Mouse (Mus musculus) lung, adult 18-20 months (tissue): Measurements from ENCODE around the gene Fam214a.

ENCODE experiments used
- DNase-seq, 2 experiments: peaks; one replicate each; pipeline ENCODE4 v3.0.0; 2022; ENCODE audit warnings: mixed read lengths in 2 of 2

Gene Fam214a

DNA sequence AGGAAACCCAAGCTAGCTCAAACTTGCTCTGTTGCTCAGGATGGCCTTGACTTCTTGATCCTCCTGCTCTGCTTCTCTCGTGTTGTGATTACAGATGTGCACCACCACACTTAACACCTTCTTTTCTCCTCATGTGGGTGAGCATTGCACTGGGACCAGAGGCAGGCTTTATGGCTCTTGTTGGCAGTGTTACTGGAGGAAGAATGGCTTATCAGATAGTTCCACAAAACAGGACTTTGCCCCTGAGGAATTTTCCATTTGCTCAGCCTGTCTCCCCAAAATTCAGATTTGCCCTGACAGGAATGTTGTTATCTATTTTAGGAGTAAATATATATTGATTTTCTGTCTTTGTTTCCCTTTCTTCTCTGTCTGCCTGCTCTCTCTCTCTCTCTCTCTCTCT, 82.0 kb downstream of the Fam214a start:
- no peak for DNase-seq

DNA sequence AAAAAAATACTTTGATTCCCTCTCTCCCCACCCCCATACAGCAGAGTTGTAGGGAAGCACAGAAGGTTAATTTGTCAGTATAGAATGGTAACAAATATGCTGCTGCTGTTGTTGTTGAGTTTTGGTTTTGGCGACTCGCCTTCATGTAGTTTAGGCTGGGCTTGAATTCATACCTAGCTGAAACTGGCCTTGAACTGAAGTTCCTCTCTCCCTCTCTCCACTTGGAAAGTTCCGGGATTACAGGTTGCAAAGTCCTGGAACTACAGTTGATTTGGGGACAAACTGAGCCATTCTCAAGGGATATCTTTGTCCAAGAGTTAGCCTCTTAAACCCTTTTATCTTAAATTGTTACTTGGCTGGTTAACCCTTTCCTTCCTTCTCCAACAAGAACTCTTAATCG, 83.3 kb downstream of the Fam214a start:
- no peak for DNase-seq

DNA sequence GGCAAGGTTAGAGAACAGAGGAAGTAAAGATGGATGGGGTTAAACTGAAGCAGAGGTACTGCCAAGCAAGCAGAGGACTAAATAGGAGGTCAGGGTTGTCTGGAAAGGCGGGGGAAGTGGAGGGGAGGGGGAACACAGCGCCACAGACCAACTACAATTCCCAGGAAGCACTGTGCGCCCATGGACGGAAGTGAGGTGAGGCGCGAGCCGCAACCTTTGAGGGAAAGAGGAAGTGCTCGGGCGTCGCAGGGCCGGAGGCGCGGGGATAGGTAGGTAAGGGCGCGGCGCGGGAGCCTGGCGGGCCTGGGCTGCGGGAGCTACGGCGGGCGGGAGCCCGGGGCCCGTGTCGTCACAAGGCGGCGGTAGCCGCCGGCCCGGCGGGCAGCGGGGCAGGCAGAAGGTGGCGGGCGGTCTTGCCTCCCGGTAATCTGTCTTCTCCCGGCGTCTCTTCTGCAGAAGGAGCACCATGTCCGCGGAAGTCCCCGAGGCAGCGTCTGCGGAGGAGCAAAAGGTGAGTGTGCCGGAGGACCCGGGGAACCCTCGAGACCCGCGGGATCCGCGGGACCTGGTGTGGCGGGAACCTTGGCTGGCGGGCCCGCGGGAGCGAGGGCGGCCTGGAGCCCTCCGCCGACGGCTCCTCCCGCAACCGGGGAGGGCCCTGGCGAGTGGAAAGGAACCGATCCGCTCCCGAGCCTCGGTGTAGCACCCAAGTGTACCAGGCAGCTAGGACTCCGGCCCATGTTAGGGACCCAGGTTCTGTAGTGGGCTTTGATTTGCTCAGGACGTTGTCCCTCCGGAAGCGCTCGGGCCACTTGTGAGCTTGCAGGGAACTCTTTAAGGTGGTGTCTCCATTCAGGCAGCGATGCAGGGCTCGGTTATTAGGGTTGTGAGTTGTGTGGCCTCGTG, 85.0 kb downstream of the Fam214a start, which contains the start of gene Arpp19:
Arpp19 (plus strand) TSS at position 164 of the 906 bp plus-strand sequence.
- DNase-seq, result peak; percentile 85 to 90

DNA sequence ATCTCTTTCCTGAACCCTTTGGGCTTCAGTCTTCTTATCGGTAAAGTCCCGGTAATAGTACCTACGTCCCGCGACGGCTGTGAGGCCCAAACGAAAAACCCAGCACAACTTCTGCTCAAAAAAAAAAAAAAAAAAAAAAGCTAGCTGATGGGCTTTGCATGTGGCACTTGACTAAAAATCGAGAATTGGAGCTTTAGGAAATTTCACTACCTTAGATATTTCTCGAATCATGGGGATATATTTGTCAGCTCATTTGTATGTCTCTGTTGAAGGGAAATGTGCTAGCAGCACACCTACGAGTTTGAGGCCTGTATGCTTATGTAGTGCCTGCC, 85.6 kb downstream of the Fam214a start:
- no peak for DNase-seq

DNA sequence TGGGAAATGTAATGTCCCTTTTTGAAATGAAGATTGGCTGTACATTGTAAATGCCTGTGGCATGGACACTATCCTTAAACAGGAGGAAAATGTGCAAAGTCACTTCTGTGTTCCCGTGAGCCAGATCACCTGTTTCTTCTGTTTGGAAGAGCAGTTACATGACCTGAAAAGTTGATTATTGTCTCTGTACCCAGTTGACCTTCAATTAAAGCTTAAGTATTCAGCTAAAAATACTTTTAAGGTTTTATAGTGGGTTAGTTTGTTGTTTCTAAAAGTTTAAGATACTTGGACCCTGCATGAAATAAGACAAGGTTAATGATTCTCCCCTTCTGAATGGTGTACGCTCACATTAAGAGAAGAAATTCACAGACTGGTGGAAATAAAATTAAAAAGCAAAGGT, 87.9 kb downstream of the Fam214a start:
- DNase-seq, result no peak

DNA sequence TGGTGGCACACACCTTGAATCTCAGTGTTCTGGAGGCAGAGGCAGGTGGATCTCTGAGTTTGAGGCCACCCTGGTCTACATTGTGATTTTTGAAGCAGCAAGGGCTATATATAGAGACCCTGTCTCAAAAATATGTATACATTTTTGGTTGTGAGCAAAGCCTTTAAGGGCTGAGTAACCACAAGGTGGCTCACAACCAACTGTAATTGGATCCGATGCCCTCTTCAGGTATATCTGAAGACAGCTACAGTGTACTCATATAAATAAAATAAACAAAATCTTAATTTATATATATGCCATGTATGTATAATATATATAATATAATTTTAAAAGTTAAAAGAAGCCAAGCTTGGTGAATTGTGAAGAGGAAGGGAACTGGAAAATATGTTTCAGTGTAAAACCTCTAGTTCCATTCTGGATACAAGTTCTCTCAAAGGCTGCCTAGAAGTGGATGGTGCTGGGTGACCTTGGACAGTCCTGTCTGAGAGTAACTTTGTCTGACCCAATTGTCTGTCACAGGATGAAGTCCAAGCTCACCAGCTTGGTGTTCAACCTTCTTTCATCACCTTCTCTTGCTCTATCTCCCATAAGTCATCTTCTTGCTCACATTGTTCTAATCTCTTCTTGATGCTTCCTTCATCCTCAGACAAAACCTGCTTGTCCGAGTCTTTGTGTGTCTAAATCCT, 89.3 kb downstream of the Fam214a start:
- no peak for DNase-seq

DNA sequence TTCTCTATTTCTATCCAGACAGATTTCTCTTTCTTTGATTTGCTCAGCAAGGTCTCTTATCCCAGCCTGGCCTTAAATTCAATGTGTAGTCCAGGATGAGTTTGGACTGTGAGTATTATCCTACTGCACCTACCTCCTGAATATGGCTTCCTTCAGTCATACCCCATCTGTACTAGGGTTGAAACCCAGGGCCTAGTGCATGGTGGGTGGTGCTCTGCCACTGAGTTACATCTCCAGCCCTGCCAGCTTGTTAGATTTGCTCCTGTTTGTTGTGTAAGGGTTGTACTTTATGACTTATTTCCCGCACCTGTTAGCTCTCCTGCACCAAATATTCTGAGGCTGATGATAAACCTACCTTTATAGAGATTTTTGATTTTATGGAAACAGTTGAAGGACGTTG, 90.5 kb downstream of the Fam214a start:
- DNase-seq, result no peak

DNA sequence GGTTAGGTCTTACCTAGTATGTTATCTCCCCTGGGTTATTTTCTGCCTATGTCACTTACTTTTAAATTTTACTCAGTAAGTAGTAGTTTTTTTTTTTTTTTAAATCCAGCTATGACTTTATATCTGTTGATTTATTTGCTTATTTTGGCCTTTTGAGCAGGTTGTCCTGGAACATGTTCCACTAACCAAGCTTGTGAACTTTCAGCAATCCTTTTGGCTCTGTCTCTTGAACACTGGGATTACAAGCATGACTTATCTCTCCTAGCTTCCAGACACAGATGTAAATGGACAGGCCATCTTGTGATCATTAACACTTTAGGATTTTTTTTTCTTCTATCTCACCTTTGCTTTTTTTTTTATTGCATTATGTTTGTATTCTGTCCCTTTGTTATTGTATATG, 94.4 kb downstream of the Fam214a start:
- no peak for DNase-seq

DNA sequence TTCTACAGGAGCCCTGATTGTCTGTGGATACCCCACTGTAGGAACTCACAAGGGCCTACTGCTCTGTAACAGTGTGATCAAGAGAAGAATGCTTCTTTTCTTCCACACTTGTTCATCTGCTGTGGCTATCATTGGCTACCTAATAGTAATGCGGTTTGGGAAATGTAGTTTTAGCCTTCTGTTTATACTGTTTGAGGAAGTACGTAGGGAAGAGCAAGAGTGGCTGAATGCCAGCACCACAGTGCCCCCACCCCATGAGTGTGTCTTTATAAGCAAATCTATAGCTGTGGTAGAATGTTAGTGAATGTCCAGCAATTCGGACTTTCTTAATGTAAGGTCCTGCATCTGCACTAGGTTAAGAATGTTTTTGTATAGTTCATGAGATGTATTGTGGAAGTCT, 96.4 kb downstream of the Fam214a start:
- peak; percentile 31 to 49 for DNase-seq

DNA sequence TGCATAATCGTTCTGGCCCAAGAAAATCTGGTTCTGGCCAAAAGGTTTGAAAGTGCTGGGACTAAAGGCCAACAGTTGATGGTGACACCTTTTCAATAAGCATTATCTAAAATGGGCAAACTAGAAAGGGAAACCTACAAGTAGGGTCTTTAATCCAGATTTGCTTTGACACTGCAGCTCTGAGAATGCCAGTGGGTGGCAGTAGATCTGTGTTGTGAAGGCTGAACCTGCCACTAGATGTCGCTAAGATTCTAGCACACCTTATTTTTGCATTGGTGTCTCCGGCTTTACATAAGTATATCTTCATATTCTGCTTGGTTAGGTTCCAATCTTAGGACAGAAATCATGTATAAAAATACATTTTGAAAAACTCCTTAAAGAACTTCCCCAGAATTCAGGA, 97.3 kb downstream of the Fam214a start:
- DNase-seq, result peak; percentile 51 to 70

DNA sequence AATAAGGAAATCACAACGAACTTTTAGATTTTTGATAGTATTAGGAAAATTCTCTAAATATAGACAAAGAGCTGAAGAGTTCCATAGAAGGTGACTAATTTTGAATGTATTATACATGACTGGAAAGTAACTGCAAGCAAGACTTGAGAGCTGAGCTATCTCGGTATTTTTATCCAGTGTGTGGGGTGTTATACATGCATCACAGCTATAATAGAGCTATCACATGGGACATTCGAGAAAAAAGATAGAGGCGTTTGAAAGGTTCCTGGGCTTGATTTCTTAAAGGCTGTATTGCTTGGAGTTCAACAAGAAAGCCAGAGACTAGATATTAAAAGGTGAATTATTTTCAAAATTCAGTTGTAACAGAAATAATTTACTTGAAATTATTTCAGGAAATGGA, 99.2 kb downstream of the Fam214a start:
- no peak for DNase-seq

DNA sequence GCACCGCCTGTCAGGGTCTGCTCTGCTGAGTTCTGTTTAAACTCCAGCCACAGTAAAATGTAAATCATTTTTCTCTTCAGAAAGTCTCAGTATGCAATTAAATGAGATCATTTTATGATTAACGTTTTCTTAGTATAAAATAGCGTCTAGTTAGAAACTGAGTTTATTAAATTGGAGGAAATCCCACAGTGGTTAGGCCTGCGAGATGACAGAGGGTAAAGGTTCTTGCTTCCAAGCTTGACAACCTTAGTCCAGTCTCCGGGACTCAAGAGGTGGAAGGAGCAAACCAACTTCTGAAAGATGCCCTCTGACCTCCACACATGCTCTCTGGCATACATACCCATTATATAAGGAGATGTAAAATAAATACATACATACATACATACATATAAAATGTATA, 102.4 kb downstream of the Fam214a start:
- DNase-seq, result no peak

DNA sequence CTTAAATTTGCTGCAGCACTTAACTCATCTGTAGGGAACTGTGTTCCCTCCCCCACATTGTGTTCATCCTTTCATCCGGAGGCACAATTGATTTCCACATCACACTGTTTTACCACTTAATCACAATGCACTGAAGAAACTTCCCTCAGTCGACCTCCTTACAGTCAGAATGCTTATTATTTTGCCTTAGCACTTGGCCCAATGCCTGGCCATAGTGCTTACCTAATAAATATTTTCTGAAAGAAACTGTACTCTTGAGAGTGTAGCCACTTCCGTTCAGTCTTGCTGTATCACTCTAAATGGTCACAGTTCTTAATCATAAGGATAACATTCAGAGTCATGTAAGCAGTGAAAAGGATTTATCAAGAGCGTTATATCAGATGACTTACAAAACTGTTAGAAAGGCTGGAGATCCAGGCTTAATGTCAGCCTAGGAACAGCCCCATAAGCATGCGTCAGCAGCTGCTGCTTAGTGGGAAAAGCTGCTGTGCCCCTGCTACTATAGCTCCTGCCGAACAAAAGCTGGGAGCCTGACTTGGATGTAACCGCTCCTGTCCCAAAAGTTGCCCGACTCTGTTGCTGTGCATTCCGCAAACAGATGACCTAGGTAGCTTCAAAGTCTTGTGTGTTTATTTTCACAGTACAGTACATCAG, 112.1 kb downstream of the Fam214a start:
- peak in 1 of 2 experiments; percentile 21 for DNase-seq

DNA sequence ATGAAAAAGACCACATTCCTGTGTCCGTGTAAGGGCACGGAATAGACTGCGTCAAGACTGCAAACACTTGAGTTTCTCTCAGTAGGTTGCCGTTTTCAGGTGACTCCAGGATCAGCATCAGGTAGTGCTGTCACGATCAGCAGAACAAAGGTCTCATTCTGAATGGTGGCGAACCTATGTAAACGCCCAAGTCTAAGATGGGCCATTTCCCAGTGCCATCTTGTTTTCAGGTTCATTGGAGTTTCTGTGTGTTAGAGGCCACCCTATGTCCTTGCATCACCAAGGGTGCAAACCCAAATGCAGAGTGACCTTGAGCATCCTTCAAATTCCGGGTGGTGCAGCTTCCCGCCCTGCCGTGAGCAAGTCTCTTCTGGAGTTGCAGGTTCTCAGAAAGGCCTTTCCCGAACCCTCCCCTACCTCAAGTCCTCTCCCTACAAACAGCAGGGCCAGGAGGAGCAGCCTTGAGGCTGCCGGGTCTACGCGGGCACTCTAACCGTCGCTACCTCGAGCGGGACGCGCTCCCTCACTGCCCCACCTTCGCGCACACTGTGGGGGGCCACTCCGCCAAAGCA, 117.9 kb downstream of the Fam214a start, which contains the start of gene Myo5a:
Myo5a (plus strand) TSS at position 559 of the 572 bp plus-strand sequence.
- DNase-seq, result no peak

DNA sequence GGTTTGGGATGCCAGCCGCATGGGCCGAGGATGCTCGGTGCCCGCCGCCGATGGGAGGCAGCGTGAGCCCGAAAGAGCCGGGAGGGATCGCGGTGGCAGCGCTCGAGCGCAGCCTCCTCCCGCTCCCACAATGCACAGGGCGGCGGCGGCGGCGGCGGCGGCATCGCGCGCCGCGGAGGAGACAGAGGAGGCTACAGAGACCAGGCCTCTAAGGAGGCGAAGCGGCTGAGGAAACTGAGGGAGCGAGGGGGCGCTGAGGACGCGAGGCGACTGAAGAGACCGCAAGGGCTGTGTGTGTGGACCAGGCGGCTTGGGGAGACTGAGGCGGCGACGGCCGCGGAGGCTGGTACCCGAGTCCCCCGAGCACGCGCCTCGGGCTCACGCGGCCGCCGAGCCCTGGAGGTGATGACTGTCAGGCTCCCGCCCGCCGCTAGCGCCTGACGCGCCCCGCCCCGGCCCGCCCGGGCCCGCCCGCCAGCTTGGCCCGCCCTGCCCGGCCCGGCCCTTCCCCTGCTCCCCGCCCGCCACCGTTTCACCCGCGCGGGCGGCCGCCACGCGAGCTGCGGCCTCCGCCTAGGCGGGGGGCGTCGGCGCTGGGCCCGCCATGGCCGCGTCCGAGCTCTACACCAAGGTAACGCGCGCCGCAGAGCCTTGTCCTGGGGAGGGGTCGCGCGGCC, 118.5 kb downstream of the Fam214a start:
- peak; percentile 75 to 82 for DNase-seq

DNA sequence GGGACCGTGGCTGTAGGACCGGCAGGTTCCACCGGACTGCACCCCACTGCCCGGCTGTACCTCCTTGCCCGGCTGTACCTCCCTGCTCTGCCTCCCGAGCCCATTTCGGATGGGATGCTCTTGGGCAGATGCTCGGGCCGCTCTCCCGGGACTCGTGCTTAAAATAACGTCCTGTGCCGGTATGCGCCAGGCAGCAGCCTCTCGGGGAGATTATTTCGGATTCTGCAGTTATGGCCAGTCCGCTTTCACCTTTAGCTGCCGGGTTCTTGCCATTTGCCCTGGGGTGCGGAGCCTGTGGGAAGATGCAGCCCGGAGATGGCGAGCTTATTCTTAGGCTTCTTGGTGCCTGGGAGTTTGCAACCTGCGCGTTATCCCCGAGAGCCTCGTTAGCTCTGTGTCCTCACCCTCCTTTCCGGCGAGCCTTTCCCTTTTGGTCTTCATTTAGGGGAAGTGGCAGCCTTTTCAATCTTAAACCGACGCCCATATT, 119.1 kb downstream of the Fam214a start:
- peak; percentile 16 to 29 for DNase-seq

DNA sequence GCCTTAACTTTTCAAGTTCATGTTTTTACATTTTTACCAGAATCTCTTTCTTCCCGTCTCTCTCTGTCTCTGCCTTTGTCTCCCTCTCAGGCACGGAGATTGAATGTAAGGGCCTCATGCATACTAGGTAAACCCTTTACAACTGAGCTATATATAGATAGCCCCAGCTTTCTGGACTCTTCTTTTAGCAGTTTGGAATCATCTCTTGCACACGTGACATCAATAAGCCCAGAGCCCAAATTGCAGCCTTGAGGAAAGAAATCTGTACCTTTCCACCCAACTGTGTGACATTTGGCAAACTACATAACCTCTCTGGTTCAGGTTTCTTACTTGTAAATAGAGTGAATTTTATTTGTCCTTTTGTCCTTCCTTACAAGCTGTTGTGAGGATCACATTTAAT, 119.7 kb downstream of the Fam214a start:
- no peak for DNase-seq

DNA sequence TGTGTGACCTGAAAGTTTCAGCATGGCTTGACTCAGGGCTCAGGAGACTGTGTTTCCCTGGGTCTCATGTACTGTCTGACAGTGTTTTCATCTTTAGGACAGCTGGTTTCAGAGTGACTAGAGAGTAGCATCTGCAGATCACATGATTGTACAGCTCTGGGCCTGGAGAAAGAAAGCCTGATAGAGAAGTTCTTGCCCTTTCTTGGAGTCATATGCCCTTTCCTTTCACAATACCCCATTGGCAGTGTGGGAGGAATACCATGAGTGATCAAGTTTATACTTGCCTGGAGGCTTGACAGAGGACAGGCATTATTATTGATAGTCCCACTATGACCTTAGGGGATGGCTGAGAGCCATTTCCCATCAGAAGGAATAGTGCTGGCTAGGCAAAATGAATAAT, 124.5 kb downstream of the Fam214a start:
- DNase-seq, result no peak
